Mouse (Mus musculus) forebrain, embryonic 15.5 days (tissue): ENCODE measurements around the gene Hist1h4k. TPM values are rescaled to one million over a fixed set of nuclear protein-coding genes. Genes with fewer than 3 reads are reported as not detected.
"Not testable (repeated sequence)": the region's sequence is repeated elsewhere in the genome, so short reads cannot be mapped to it uniquely, and the experiment has no call there.

Source experiments
- ATAC-seq: fragments of 200-750 bp; cut with Nextera tagmentation; replicated peaks from 2 replicates; pipeline ENCODE4 v1.8.0; 2017; ENCODE audit warnings: mild to moderate bottlenecking, moderate TSS enrichment, moderate library complexity
- H3K27ac ChIP-seq: fragments of 300-500 bp; sonication (generic); replicated peaks from 2 replicates; pipeline ENCODE4 v1.5.1; 2015; ENCODE audit warnings: mild to moderate bottlenecking, inconsistent platforms
- H3K27me3 ChIP-seq: fragments of 300-500 bp; sonication (generic); 2 replicates; pipeline ENCODE4 v1.6.1; 2015; ENCODE audit warnings: inconsistent platforms
- H3K36me3 ChIP-seq: fragments of 300-500 bp; sonication (generic); 2 replicates; pipeline ENCODE4 v1.6.1; 2015; ENCODE audit warnings: mild to moderate bottlenecking, inconsistent platforms
- H3K4me1 ChIP-seq: fragments of 300-500 bp; sonication (generic); 2 replicates; pipeline ENCODE4 v1.6.1; 2015; ENCODE audit warnings: inconsistent platforms
- H3K4me2 ChIP-seq: fragments of 300-500 bp; sonication (generic); replicated peaks from 2 replicates; pipeline ENCODE4 v1.6.1; 2015; ENCODE audit warnings: mild to moderate bottlenecking, inconsistent platforms
- H3K4me3 ChIP-seq: fragments of 300-500 bp; sonication (generic); 2 replicates; pipeline ENCODE4 v1.5.1; 2015; ENCODE audit warnings: mild to moderate bottlenecking, inconsistent platforms
- H3K9ac ChIP-seq: fragments of 300-500 bp; sonication (generic); replicated peaks from 2 replicates; pipeline ENCODE4 v1.6.1; 2015; ENCODE audit warnings: mild to moderate bottlenecking, inconsistent platforms
- H3K9me3 ChIP-seq: fragments of 300-500 bp; sonication (generic); 2 replicates; pipeline ENCODE4 v1.6.1; 2016; ENCODE audit warnings: inconsistent platforms
- WGBS: fragments of 180-500 bp; shearing (Covaris S2); methylation state at CpG from one replicate; pipeline ENCODE4 v1.1.7; 2015; ENCODE audit warnings: mixed read lengths; 5-methylcytosine and 5-hydroxymethylcytosine counted together
- polyA plus RNA-seq: library from polyadenylated mRNA; unstranded; fragments of >200 nt; fragmentation: Nextera tagmentation; extraction: Ambion mirVana; gene quantifications from 2 replicates; pipeline ENCODE4 v1.2.1, GENCODE M21; 2015

Gene Hist1h4k
- polyA plus RNA-seq, 1 experiment from 2014 or later, result 3.3 TPM

DNA sequence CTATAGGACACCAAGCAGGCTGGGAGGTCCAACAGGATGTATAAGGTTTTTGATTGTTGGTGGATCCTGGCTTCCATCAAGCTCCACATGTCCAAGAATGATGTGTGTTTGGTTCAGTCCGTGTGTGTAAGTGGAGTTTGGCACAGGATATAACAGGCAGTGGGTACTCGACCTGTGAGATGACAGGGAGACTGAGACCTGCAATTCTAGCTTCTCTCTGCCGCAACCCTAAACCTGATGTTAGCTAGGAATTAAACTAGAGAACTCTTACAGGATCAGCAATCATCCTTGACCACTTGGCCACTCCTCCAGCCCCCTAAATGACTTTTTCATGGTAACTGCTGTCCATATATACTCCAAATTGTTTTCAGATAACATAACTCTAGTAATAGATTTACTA, 2.1 kb upstream of the Hist1h4k start:
- Histone ChIP-seq H3K4me1 (peaks cover 48% of the 10 kb centered on the region), H3K9ac (no peak overlapping the region), H3K4me3 (peak overlapping the region; percentile 47; the same call in 1 of the 2 replicates), H3K4me2 (peak overlapping the region; percentile 82; the same call in 1 of the 2 replicates), H3K27ac (peak overlapping the region; percentile 96), H3K9me3 (no peaks in the 10 kb centered on the region), H3K27me3 (no peaks in the 10 kb centered on the region), H3K36me3 (no peaks in the 10 kb centered on the region)
- 51% methylated on average over 3 of the region's 3 CpGs for WGBS
- no peak for ATAC-seq

DNA sequence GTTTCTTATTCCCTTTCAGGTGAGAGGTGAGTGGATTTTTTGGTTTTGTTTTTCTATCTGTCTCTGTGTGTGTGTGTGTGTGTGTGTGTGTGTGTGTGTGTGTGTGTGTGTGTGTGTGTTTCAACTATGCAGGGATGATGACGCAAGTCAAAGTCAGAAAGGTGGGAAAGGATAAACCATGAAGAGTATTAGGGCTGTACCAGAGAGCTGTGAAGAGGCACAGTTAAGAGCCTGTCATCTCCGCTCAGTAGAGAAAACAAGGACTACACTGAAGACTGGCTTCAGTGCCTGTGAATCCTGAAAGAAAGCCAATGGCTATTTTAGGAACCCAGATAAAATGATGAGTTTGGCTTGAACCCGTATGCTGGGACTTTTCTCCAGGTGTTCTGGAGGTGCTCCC, 1.5 kb upstream of the Hist1h4k start:
- 70% methylated on average over 3 of the region's 3 CpGs for WGBS
- Histone ChIP-seq H3K4me1 (peaks cover 52% of the 10 kb centered on the region), H3K9ac (no peak overlapping the region), H3K27me3 (no peaks in the 10 kb centered on the region), H3K4me2 (no peak overlapping the region), H3K27ac (peak overlapping the region; percentile 96), H3K4me3 (no peak overlapping the region), H3K36me3 (no peaks in the 10 kb centered on the region), H3K9me3 (no peaks in the 10 kb centered on the region)
- no peak for ATAC-seq

DNA sequence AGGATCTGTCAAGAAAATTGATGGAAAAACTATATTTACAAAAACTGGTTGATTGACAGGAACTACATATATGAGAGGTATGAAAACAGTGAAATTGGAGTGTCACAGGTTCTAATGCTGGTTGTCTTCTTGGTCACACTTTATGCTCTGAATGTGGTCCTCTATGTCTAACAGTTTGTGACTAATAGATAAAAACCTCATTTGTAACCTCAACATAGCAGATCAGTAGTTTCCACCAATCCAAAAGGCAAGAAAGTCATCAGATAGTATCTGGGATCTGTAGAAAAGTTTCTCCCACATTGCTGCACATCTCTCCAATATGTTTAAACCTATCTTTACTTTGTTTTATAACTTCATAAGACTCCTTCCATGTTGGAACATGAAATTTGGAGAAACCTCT, 1.1 kb upstream of the Hist1h4k start:
- peaks cover 49% of the 10 kb centered on the region for H3K4me1 ChIP-seq
- H3K4me2 ChIP-seq, result no peak overlapping the region
- H3K9me3 ChIP-seq, result no peaks in the 10 kb centered on the region
- no peak overlapping the region for H3K9ac ChIP-seq
- no peak overlapping the region for H3K4me3 ChIP-seq
- ATAC-seq, result no peak
- no peaks in the 10 kb centered on the region for H3K36me3 ChIP-seq
- H3K27ac ChIP-seq, result peak overlapping the region; percentile 96; the same call in 1 of the 2 replicates
- H3K27me3 ChIP-seq, result no peaks in the 10 kb centered on the region

DNA sequence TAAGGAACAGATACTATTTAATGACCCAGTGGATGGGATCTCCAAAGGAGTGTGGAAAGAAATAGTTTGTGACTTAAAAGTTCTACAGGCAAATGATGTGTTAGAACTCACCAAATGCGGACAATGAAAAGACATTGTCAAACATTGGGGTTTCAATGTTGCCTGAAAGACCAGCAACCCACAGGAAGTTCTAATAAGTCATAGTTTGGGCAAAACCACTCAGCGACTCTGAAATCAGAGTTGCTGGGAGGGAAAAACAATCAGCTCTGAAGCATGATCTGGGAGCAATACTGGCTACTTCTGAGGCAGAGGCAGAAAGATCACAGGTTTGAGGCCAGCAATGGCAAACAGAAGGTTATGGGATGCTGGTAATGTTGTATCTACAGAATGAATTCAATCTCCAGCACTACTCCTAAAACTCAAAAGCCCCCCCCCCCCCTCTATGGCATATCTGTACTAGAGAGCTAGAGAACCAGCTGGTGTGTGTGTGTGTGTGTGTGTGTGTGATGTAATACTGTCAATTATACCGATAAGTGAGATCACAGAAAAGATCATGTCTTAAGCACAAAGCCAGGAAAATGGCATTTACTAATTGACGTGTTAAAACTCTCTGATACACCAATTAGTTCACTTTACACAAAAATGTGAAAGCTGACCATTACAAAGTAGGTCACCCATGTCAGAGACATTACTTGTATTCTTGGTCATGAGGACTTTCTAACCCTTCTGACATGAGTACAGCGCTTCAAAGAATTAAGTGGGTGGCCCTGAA, 732 bp downstream of the Hist1h4k start:
- H3K4me2 ChIP-seq, result peak overlapping the region; percentile 86
- no peaks in the 10 kb centered on the region for H3K9me3 ChIP-seq
- 3% methylated on average over 5 of the region's 5 CpGs for WGBS
- H3K27me3 ChIP-seq, result no peaks in the 10 kb centered on the region
- peak overlapping the region; percentile 57 for H3K9ac ChIP-seq
- no peaks in the 10 kb centered on the region for H3K36me3 ChIP-seq
- H3K4me3 ChIP-seq, result peak overlapping the region; percentile 52
- peaks cover 40% of the 10 kb centered on the region for H3K4me1 ChIP-seq
- H3K27ac ChIP-seq, result peak overlapping the region; percentile 97
- no peak for ATAC-seq

DNA sequence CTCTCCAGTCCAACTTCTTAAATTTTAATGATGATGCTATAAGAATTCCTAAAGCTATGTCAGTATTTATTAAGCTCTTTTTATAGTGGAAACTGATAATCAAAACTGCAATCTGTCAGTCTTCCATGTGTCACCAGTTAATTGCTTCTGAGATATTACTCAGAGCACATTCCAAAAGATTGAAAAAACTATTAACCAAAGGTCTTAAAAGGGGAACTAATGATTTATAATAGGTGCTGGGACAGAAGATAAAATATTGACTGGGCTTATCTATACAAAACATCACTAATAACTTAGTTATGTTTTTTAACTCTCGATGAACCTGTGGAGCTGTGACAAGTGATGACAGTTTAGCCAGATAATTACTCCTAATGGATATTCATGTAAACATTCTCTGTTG, 5.3 kb downstream of the Hist1h4k start:
- whole genome bisulfite sequencing, result 94% methylated on average over 1 of the region's 1 CpGs
- peaks cover 22% of the 10 kb centered on the region for H3K4me1 ChIP-seq
- no peaks in the 10 kb centered on the region for H3K27me3 ChIP-seq

DNA sequence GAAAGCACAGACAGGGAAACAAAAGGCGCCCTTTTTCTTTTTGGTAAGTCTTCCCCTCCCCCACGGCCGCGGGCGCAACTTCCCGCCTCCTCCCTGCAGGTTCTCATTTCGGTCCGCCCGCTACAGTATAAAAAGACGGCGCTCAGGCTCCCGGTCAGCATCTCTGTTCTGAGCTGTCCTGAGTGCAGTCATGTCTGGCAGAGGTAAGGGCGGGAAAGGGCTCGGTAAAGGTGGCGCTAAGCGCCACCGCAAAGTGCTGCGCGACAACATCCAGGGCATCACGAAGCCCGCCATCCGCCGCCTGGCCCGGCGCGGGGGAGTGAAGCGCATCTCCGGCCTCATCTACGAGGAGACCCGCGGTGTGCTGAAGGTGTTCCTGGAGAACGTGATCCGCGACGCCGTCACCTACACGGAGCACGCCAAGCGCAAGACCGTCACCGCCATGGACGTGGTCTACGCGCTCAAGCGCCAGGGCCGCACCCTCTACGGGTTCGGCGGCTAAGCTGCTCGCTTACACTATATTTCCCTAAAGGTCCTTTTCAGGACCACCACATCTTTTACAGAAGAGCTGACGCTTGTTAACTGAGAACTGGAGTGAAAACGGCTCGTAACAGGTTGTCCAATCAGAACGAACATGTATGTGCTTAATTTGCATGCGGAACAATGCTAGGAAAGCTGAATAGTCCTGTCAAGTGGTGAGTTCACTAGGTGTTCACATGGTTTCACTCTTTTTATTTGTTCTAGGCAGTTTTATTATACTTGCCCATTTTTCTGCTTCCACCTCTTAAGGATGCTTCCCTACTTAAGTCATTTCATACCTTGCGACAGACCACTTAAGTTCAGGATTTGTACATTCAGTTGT, 15.2 kb downstream of the Hist1h4k start, which contains the start of gene Hist1h4j:
TSS of gene Hist1h4j (plus strand) at position 159 of the 862 bp plus-strand sequence.
- peak within 1 kb of the TSS; percentile 59 for H3K4me2 ChIP-seq
- WGBS, result under 1% methylated on average over 50 of the region's 56 CpGs
- peak; percentile 90 for ATAC-seq
- not testable (repeated sequence) for H3K9me3 ChIP-seq, H3K27me3 ChIP-seq, H3K36me3 ChIP-seq
- peak within 1 kb of the TSS; percentile 70 for H3K9ac ChIP-seq
- H3K27ac ChIP-seq, result peak within 1 kb of the TSS; percentile 99
- H3K4me3 ChIP-seq, result peak within 1 kb of the TSS; percentile 62
- peaks cover 26% of the 10 kb centered on the region for H3K4me1 ChIP-seq

More for the DNA sequence above, 5.3 kb downstream of the Hist1h4k start:
- H3K27ac ChIP-seq, result no peak overlapping the region
- H3K4me2 ChIP-seq, result no peak overlapping the region
- H3K9ac ChIP-seq, result no peak overlapping the region
- H3K4me3 ChIP-seq, result no peak overlapping the region
- ATAC-seq, result no peak
- no peaks in the 10 kb centered on the region for H3K36me3 ChIP-seq
- H3K9me3 ChIP-seq, result no peaks in the 10 kb centered on the region

DNA sequence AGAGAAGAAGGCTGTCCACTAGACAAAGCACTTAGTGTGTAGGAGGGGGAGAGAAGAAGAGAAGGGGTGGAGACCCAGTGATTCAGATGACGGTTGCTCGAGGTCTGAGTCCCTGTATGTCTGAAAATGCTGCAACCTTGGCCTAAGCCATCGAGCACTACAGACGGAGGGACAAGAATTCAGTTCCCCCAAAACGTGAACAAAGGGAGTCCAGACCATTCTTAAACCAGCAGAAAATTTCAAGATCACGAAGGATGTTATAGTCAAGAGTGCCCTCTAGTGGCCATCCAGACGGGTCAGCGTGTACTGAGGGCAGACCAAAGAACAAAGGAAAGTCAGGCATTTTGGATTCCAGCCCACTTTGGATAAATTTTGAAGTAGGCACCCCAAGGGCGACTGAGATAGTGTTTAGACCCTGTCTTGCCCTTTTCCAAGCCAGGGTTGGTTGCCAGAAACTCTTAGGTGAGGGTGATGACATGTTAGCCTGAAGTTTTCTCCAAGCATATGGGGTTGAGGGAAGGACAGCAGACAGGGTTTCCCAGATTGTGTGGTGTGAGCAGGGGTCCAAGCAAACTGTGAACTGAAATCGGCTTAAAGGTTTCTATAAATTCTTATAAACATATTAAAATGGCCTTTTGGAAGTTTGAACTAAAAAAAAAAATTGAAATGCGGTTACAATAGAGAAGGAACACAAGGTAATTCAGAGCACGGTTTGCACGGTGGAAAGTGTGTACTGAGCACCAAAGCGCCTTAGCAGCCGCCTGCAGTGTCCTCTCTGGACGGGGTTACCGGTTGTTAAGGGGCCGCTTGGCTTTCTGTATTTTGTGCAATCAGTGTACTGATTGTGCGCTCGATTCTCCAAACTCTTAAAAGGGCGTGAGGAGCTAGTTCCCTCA, 16.0 kb downstream of the Hist1h4k start:
- H3K27me3 ChIP-seq, result no peaks in the 10 kb centered on the region
- H3K4me1 ChIP-seq, result peaks cover 26% of the 10 kb centered on the region
- peak overlapping the region; percentile 99 for H3K27ac ChIP-seq
- peak overlapping the region; percentile 59 for H3K4me2 ChIP-seq
- H3K9me3 ChIP-seq, result no peaks in the 10 kb centered on the region
- H3K36me3 ChIP-seq, result no peaks in the 10 kb centered on the region
- peak overlapping the region; percentile 62 for H3K4me3 ChIP-seq
- peak overlapping the region; percentile 70 for H3K9ac ChIP-seq
- under 1% methylated on average over 21 of the region's 21 CpGs for WGBS
- ATAC-seq, result peak; percentile 84

DNA sequence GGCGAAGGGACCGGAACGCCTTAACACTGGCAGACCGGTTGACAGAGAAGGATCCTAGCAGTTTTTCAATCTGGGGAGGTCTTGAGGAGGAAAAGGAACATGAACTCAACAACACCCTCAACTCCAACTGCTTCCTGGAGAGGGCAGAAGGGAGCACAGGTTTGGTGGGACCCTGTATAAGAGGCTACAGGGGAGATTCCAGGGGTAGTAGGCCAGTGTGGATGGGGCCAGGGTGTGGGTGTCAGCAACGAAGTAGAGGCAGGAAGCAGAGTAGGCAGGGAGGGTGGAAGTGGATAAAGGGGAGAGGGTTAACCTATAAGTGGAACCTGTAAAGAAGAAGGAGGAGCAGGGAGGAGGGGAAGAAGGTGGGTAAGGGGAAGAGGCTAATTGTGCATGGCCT, 16.8 kb downstream of the Hist1h4k start:
- Histone ChIP-seq H3K9ac (no peak overlapping the region), H3K4me2 (no peak overlapping the region), H3K27me3 (no peaks in the 10 kb centered on the region), H3K9me3 (no peaks in the 10 kb centered on the region), H3K27ac (peak overlapping the region; percentile 99), H3K36me3 (no peaks in the 10 kb centered on the region), H3K4me1 (peaks cover 26% of the 10 kb centered on the region), H3K4me3 (no peak overlapping the region)
- peak; percentile 18; the same call in 1 of the 2 replicates for ATAC-seq
- 61% methylated on average over 5 of the region's 5 CpGs for WGBS

DNA sequence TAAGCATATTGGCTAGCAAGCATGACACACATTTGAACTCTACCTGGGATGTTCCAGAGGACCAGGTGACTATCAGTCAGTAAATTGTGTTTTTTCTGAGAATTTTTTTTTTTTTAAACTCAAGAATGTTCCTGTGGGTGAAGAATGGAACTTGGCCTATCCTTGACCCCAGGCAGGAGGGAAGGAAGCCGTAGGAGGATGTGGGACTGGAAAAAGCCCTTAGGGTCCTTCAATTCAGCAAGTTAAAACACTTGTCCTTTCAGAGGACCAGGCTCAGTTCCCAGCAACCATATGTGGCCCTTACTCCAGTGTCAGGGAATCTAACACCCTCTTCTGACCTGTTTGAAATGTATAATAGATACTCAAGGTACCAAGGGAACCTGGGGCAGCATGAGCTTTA, 20.8 kb downstream of the Hist1h4k start:
- H3K4me2 ChIP-seq, result no peak overlapping the region
- H3K36me3 ChIP-seq, result no peaks in the 10 kb centered on the region
- H3K9me3 ChIP-seq, result no peaks in the 10 kb centered on the region
- no peak overlapping the region for H3K27ac ChIP-seq
- WGBS, result 82% methylated on average over 1 of the region's 1 CpGs
- H3K9ac ChIP-seq, result no peak overlapping the region
- peaks cover 13% of the 10 kb centered on the region for H3K4me1 ChIP-seq
- ATAC-seq, result no peak
- no peaks in the 10 kb centered on the region for H3K27me3 ChIP-seq
- no peak overlapping the region for H3K4me3 ChIP-seq

DNA sequence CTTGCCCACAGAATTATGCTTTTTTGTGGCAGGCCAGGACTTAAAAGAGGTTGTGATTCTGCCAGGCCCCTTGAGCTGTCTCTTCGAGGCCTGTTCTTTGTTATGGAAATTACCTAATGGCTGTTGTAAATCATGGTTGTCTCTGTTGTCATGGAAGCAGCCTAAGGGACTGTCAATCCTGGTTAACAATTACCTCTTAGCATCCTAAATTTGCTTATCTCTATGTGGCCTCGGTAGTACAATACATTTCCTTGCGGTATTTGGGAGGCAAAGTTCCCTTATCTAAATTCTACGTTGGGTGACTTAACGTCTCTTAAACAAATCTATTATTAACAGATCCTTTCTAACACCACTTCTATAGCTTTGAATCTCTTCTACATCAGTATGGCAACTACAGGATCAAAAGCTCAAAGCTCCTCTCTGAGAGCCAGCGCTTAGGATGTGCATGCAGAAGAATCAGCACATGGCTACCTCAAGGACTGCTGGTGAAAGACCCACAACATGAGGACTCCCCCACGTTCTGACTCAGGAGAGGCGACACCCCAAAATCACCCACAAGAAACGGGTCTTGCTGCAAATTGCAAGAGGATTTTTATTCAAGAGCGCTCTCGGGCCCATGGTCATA, 22.2 kb downstream of the Hist1h4k start:
- no peaks in the 10 kb centered on the region for H3K27me3 ChIP-seq
- no peaks in the 10 kb centered on the region for H3K9me3 ChIP-seq
- 32% methylated on average over 11 of the region's 11 CpGs for WGBS
- no peaks in the 10 kb centered on the region for H3K36me3 ChIP-seq
- H3K4me1 ChIP-seq, result peaks cover 3% of the 10 kb centered on the region
- ATAC-seq, result peak; percentile 53; the same call in 1 of the 2 replicates
- H3K4me2 ChIP-seq, result no peak overlapping the region
- peak overlapping the region; percentile 63 for H3K27ac ChIP-seq
- H3K4me3 ChIP-seq, result no peak overlapping the region
- H3K9ac ChIP-seq, result no peak overlapping the region
